Mouse (Mus musculus) neural tube, embryonic 10.5 days (tissue): Measurements from ENCODE around the gene Bach2.

Experiments
- DNase-seq: peaks from one replicate; pipeline ENCODE4 v3.0.0-alpha.2; 2017; ENCODE audit warnings: low spot score; ENCODE audit errors: extremely low spot score

Bach2 gene

DNA sequence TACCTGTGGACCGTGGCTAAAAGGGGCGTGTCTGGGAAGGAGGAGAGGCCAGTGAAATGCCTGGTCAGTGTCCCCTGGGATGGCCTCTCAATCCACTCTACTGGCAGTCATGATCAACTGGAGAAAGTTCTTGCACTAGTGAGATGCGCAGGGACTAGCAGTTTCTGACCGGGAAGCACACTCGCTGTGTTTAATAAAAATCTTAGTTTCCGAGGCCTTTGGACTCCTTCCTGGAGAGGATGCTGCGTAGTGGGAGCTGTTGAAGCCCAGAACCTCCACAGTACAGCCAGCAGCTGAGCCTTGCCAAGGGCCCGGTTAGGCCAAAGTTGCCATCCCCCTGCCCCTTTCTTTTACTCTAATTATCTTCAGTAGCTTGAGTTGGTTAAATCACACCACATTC is 148.3 kb downstream of the Bach2 start:
- DNase-seq, result no peak

DNA sequence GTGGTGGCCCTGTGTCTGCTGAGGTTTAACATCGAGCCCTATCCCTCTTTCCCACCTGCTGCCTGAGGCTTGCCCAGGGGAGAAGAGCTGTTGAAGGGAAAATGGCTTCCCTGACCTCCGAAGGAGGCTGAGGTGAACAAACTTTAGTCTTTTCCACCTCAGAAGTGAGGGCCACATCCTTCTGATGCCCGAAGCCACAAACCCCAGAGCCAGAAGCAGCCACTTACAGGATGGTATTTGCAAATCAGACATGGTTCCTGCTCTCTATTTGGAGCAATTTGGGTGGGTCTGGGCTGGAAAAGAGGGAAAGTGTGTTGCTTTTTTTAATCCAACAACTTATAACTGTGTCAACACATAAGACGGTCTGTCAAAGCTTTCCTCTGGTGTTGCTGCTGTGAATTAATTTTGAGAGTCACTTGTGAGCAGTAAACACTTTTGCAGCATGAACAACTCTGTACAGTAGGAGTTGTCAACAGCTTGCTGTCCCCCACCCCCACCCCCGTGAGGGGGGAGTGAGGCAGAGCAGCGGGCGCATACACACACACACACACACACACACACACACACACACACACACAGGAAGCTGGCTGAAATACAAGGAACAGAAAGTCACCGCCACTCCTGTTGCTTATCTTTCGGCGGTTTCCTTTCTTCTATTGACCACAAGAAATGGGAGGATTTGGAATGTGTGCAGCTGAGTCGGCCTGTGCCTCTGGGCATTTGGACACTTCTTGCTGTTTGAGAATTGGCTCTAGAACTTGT is 149.1 kb downstream of the Bach2 start:
- no peak for DNase-seq

- DNase-seq, result no peak
These were observed 150.0 kb downstream of the Bach2 start for GRCm38 (mm10) chr4:32388564-32388963.

DNA sequence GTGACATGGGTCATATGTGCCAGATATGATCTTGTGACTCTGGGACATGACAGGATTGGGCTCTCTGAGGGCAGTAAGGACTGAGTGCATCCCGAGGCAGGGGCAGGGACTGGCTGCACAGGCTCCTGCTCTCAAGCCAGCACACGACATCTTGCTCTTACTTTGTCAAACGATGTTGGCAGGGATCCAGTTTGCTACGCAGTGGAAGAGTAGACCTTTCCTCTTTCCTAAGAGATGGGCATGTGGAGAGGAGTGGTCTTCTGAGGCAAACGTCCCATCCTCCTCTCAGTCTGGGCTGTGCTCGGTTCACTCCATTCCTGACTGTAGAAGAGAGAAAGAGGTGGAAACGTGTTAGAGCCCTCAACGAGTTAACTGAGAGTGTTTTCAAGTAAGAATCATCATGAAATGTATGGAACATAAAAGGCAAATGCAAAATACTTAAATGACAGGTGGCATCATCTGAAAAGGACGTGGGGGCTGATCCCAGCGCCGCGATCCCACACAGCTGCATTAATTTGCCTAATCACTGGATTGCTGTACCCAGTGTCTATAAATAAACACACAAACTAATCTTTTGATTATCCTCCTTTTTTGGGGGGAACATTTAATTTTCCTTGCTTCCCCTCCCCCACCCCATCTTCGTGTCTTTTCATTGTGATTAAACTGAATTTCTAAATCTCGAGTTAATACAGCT is 150.7 kb downstream of the Bach2 start:
- no peak for DNase-seq

GRCm38 (mm10) chr4:32391260-32391659 is 152.7 kb downstream of the Bach2 start:
- DNase-seq, result no peak

GRCm38 (mm10) chr4:32393226-32393625 is 154.6 kb downstream of the Bach2 start:
- no peak for DNase-seq

DNA sequence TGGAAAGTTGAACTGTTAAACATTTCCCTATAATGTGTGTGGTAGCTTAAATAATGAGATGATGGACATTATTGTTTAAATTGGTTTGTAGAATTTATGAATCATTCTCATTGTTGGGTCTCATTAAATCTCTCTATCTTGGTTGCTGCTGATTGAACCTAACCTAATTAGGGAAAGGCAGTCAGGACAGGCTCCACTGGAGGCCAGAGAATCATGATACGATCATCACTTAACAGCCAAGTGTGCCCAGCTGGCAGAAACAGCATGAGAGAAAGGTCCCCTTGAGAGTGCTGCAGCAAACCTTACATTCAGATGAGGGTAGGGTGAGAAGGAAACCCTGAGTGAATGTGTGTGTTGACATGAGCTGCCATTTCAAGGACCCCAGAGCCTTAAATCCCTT is 155.3 kb downstream of the Bach2 start:
- DNase-seq, result no peak

DNA sequence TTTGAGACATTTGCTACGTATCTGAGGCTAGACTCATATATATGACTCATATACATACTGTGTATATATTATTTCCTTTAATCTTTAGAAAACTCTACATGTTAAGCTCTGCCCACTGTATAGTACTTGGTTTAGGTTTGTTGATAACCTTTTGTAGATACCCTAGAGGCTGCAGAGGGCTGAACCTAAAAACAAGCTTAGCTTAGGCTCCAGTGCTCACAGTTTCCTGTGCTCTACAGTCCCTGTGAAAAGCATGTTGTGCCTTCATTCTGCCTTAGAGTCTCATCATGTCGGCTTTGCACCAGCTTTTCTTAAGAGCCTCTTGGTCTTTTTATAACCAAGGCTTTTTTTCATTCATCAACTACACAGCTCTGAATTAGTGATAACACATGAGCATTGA is 156.2 kb downstream of the Bach2 start:
- DNase-seq, result no peak

DNA sequence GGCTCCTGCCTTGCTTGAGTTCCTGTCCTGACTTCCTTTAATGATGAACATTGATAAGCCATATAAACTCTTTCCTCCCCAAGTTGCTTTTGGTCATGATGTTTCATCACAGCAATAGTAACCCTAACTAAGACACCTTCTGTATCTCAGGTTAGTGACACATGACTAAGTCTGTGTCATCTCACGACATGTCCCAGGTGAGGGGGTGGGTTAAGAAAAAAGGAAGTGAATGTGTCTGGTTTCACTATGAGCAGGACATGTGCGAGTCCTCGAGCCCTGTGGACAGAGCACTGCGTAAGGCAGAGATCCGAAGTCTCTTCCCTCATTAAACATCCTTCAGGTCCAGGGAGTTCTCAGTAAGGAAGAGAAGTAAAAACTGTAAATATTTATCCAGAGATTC is 162.9 kb downstream of the Bach2 start:
- DNase-seq, result no peak

DNA sequence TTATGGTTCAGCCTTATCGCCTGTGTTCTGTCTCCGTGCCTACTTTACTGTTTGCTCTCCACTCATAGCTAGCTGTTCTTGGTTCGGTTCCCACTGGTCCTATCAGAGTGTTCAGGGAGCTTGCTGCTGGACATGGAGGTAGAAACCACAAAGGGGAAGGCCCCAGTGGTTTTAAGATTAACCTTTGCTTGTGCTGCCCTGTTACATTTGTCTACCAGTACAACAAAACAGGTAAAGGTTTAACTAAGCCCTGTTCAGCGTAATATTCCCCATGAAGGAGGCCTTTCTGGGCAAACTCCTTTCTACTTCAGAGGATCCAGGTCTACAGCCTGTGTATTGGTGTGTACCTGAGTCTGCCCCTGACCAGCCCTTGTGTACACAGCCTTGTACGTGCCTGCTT is 164.9 kb downstream of the Bach2 start:
- no peak for DNase-seq

DNA sequence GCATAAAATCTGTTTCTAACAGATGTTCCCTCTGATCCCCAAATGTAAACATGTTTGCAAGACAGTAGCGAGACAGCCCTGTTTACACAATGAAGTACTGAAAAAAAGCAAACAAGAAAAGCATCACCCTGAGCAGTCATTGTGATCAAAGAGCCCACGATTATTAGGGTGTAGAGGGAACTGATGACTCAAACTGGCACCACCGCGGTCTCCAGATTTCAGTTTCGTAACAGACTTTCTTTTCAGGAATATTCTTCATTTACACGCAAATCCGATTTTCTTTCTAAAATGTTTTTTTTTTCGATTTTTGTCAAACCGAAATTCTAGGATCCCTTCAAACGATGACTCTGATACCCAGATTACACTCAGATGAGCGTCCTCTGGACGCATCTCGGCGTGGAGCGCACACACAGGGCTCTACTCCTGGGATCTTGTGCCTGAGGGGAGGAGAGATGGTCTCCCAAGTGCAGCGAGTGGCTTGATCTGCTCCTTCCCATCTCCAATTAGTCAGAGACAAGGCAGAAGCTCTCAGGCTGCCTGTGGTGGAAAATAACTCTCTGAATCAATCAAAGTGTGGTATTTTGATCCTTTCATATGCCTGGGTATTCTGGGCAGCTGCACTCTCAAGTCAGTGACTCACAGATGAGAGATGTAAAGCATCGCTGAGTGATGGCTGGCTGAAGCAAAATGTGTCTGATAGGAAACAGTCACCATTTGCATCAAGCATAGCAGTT is 166.7 kb downstream of the Bach2 start:
- no peak for DNase-seq

- DNase-seq, result no peak
These were observed 167.4 kb downstream of the Bach2 start for GRCm38 (mm10) chr4:32405985-32406384.

- DNase-seq, result no peak
These were observed 169.9 kb downstream of the Bach2 start for GRCm38 (mm10) chr4:32408535-32408934.

DNA sequence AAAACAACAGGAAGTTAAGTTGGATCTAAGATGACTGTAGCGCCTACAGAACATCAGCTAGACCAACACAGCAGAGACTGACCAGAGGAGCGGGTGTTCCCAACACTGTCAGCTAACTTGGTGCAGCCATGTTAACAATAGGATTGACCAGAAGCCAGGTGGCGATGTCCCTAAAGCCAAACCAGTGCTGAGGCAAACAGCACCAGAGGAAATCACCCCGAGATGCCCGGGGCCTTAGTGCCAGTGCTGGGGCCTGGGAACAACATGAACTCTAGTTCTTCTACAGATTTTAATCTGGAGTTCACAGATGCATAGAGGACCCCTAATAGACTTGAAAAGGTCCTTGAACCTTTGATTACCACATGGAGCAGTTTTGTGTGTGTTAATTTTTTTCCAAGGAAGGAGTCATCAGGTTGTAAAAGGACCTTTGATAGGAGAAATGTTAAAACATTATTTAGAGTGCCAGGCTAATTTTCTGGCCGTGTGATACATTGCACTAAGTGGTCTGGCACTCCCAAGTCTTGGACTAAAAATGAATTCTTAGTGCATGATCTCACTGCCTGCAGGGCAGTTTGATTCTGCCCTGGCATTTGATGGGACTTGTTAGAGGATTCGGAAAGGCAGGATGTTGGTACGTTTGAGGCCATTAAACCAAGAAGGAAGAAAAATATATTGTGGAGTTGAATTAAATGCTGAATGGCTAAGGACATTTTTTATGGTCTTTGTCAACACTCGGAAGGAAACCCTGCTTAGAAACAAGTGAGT is 170.7 kb downstream of the Bach2 start:
- no peak for DNase-seq

DNA sequence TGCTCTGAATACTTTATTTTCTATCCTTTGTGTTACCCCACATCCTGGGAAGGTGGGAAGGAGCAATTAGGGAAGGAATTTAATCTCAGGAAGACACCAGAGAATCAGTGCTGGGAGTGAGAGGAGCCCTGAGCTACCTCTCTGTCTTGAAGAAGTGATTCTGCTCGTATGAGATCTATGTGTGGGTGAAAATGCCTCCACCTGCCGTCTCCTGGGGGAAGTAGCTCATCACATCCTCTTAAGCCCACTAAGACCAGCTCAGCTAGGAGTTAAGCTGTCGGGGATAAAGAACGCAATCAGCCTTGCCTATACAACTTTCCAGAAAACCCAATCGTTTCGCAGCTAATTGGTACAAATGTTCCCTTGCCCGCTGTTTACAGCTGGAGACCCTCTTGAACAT is 174.5 kb downstream of the Bach2 start:
- no peak for DNase-seq

- DNase-seq, result no peak
These were observed 174.9 kb downstream of the Bach2 start for GRCm38 (mm10) chr4:32413505-32413904.

DNA sequence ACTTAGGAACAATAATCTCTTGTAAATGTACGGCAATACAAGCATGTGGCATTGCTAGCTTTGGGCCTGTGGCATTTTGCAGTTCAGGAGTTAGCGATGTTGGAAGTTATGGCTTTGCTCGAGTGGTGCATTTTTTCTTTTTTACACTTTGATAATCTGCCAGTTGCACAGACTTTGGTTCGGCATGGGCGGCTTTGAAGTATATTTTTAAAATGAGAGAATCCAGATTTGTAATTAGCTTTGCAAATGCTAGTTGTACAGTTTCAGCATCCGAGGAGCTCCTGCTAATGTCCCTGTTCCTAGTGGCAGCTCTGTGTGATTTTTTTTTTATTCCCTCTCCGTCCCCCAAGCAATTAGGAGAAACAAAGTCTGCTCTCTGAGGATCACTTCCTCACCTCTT is 176.4 kb downstream of the Bach2 start:
- DNase-seq, result no peak

GRCm38 (mm10) chr4:32417939-32418338 is 179.3 kb downstream of the Bach2 start:
- no peak for DNase-seq

DNA sequence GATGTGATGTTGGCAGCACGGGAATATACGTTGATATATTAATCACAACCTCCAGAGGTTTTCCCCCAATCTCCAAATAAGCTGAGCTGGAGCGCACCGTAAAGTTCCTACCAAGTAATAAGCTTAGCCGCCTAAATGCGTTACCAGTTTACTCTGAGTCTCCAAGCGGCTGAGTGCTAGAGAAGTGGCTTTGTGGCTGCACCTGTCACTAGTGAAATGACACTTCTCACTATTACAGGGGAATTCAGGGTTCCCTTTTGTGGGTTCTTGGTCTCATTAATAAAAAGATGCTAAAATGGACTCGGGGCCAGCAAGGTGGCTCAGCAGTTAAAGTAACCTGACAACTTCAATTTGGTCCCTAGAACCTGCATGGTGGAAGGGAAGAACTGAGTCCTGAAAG is 183.0 kb downstream of the Bach2 start:
- no peak for DNase-seq

GRCm38 (mm10) chr4:32422427-32422826 is 183.8 kb downstream of the Bach2 start:
- DNase-seq, result no peak

DNA sequence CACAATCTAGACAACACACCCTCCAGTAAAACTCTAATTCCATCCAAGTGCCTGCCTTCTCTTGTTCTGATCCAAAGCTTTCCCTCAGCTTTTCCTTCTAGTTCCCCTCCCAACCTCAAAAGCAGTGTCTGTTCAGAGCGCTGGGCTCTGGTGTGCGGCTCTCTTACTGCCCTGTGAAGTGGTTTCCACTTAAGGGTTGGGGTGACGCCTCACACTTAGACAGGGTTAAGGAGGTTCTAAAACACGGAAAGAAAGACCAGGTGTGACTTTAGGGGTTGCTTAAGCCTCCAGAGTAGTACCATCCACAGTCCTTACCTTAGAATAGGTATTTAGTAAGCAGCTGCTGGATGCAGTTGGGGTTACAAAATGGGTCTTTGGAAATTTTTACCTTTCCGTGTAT is 185.1 kb downstream of the Bach2 start:
- no peak for DNase-seq

DNA sequence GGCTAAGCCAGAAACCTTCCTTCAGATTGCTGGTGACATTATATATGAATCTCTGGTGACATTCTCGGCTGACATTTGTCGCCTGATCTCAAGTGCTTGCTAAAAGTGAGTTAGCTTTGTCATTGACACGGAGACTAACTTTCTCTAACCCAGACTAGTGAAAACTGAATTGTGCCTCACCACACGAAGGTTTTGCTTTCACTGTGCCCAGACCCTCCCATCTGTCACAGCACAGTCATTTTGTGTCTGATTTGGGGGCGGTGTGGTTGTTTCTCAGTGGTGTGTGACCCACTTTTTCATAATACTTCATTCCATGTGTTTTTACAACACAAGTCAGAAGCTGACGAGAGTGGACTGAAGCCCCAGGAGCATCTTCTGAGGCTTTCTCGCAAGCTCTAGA is 185.8 kb downstream of the Bach2 start:
- no peak for DNase-seq
